ENCODE assay signal across 20 mouse cellular contexts in the genomic region with DNA sequence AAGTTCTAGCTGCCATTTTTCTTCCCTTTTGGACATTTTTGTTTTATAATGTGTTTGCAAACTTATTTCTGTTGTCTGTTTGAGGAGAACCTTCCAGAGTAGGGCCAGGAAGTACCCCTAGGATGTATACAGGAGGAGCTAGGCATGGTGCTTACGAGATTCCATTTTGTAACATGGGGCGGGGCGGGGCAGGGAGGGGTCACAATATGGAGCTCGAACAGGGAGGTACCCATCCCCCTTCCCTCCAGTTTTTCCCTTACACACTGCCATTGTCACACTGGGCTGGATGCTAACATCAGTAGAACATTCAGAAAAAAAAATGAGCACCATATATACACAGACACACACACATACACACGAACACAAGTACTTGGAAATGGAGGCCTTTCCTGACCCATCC.
A peak's percentile ranks its signal among the peaks of the same experiment; 100 is the strongest.
DNase-seq lines count a peak whose midpoint lies in the region; ATAC-seq lines count a peak whose summit lies in the region.
"Had no signal": no experiment of that assay in that cellular context is flagged by ENCODE, and none has a peak within 500 bp of the region (broad histone marks: within the 10 kb centered on the region; RNA-seq: fewer than 3 reads in every experiment).

No protein-coding gene starts in this region.

- DNase-seq in heart, embryonic 10.5 days (ENCODE audit: low spot score) = peak; percentile 71
- no peak for DNase-seq in heart, postnatal 14 days
- DNase-seq in liver = peak; percentile 71
- no peak for DNase-seq in liver, embryonic 11.5 days (ENCODE audit: low spot score)
- DNase-seq in hindbrain, embryonic 10.5 days (ENCODE audit: low spot score) = no peak
- no peak for DNase-seq in left cerebral cortex, postnatal 36 days (ENCODE audit: low spot score in 2 of 2)
- DNase-seq: adrenal gland, adult 2 months; adrenal gland, postnatal 25 days; cerebellum, adult 8-10 months; cerebellum, postnatal 14 days; embryo, embryonic 11 days; gastrocnemius, postnatal 36 days; heart, adult 11 months; heart, postnatal 36 days had no signal

- ATAC-seq in liver, embryonic 11.5 days (replicated peaks; ENCODE audit: low FRiP score) = no peak; the same call in 1 of the 2 replicates
- no peak for ATAC-seq in liver, embryonic 15.5 days (ENCODE audit: insufficient read depth)
- ATAC-seq: forebrain, embryonic 14.5 days; hindbrain, postnatal 0 days had no signal

- no peak overlapping the region for H3K4me2 ChIP-seq in liver, embryonic 11.5 days
- H3K4me2 ChIP-seq in liver, embryonic 15.5 days = peak overlapping the region; percentile 67
- H3K4me2 ChIP-seq: embryonic facial prominence, embryonic 12.5 days; heart, embryonic 12.5 days; hindbrain, embryonic 13.5 days had no signal

- no peaks in the 10 kb centered on the region for H3K27me3 ChIP-seq in heart, embryonic 10.5 days (ENCODE audit: insufficient read depth, poor library complexity, severe bottlenecking)
- H3K27me3 ChIP-seq in liver, embryonic 11.5 days (replicated peaks; ENCODE audit: control insufficient read depth, insufficient read depth, low read length) = no peaks in the 10 kb centered on the region
- no peaks in the 10 kb centered on the region for H3K27me3 ChIP-seq in liver, embryonic 15.5 days
- H3K27me3 ChIP-seq in hindbrain, embryonic 10.5 days (ENCODE audit: insufficient read depth, poor library complexity, severe bottlenecking) = no peaks in the 10 kb centered on the region
- H3K27me3 ChIP-seq: embryonic facial prominence, embryonic 12.5 days; heart, embryonic 12.5 days had no signal

- H3K9me3 ChIP-seq in heart, embryonic 10.5 days = no peaks in the 10 kb centered on the region
- no peaks in the 10 kb centered on the region for H3K9me3 ChIP-seq in liver, embryonic 11.5 days (ENCODE audit: control insufficient read depth, low read length)
- no peaks in the 10 kb centered on the region for H3K9me3 ChIP-seq in liver, embryonic 15.5 days (replicated peaks)
- H3K9me3 ChIP-seq in hindbrain, embryonic 10.5 days = no peaks in the 10 kb centered on the region
- H3K9me3 ChIP-seq: embryonic facial prominence, embryonic 12.5 days; heart, embryonic 12.5 days; hindbrain, embryonic 13.5 days had no signal

- intact Hi-C loops in heart, postnatal 14 days (cut with DNase I) = no loop called here
- intact Hi-C loops in left cerebral cortex, postnatal 36 days (cut with DNase I) = no loop called here

- peaks cover 35% of the 10 kb centered on the region for H3K36me3 ChIP-seq in heart, embryonic 10.5 days
- peaks cover 8% of the 10 kb centered on the region for H3K36me3 ChIP-seq in liver, embryonic 11.5 days (ENCODE audit: control insufficient read depth, insufficient read depth, low read length)
- peaks cover 26% of the 10 kb centered on the region for H3K36me3 ChIP-seq in liver, embryonic 15.5 days (replicated peaks)
- peaks cover 50% of the 10 kb centered on the region for H3K36me3 ChIP-seq in hindbrain, embryonic 10.5 days

- H3K27ac ChIP-seq in heart, embryonic 10.5 days = no peak overlapping the region
- peak overlapping the region; percentile 45; the same call in 1 of the 2 replicates for H3K27ac ChIP-seq in liver, embryonic 11.5 days (ENCODE audit: low read depth, low read length)
- H3K27ac ChIP-seq in liver, embryonic 15.5 days (replicated peaks) = peak overlapping the region; percentile 96
- no peak overlapping the region for H3K27ac ChIP-seq in hindbrain, embryonic 10.5 days
- H3K27ac ChIP-seq: embryonic facial prominence, embryonic 12.5 days; hindbrain, embryonic 13.5 days; hindbrain, postnatal 0 days had no signal

- WGBS in heart, embryonic 10.5 days = 86% methylated on average over 5 of the region's 5 CpGs
- WGBS in liver, embryonic 11.5 days = 87% methylated on average over 5 of the region's 5 CpGs
- 63% methylated on average over 5 of the region's 5 CpGs for WGBS in liver, embryonic 15.5 days (ENCODE audit: insufficient replicate concordance)
- 92% methylated on average over 5 of the region's 5 CpGs for WGBS in hindbrain, embryonic 10.5 days

- H3K9ac ChIP-seq in liver, embryonic 11.5 days (ENCODE audit: low read depth, low read length) = no peak overlapping the region
- H3K9ac ChIP-seq in liver, embryonic 15.5 days = no peak overlapping the region
- H3K9ac ChIP-seq: embryonic facial prominence, embryonic 12.5 days; heart, embryonic 12.5 days; hindbrain, embryonic 13.5 days had no signal

- H3K4me1 ChIP-seq in heart, embryonic 10.5 days = peaks cover 25% of the 10 kb centered on the region
- H3K4me1 ChIP-seq in liver, embryonic 11.5 days (replicated peaks; ENCODE audit: control insufficient read depth, insufficient read depth, low read length) = peaks cover 26% of the 10 kb centered on the region
- peaks cover 68% of the 10 kb centered on the region for H3K4me1 ChIP-seq in liver, embryonic 15.5 days (replicated peaks)
- H3K4me1 ChIP-seq in hindbrain, embryonic 10.5 days (replicated peaks) = peaks cover 18% of the 10 kb centered on the region
- H3K4me1 ChIP-seq: embryonic facial prominence, embryonic 12.5 days had no signal

- H3K4me3 ChIP-seq in heart, embryonic 10.5 days = no peak overlapping the region
- H3K4me3 ChIP-seq in liver, embryonic 11.5 days (ENCODE audit: low read depth, low read length) = no peak overlapping the region
- no peak overlapping the region; the same call in 1 of the 2 replicates for H3K4me3 ChIP-seq in liver, embryonic 15.5 days (replicated peaks)
- H3K4me3 ChIP-seq in hindbrain, embryonic 10.5 days = no peak overlapping the region
- H3K4me3 ChIP-seq: embryonic facial prominence, embryonic 12.5 days; heart, embryonic 12.5 days; hindbrain, embryonic 13.5 days had no signal

Comparison
In these comparisons a context has a peak if more than half of its experiments do, and no peak if none do; other contexts are left out.
1. DNase-seq: peak in heart, embryonic 10.5 days (single experiment) and liver (single experiment); none in heart, postnatal 14 days (0 of 2), liver, embryonic 11.5 days (single experiment), hindbrain, embryonic 10.5 days (single experiment) and left cerebral cortex, postnatal 36 days (0 of 2).
2. H3K27ac ChIP-seq: peak in liver, embryonic 11.5 days (single experiment) and liver, embryonic 15.5 days (single experiment); none in heart, embryonic 10.5 days (single experiment) and hindbrain, embryonic 10.5 days (single experiment).